Mouse (Mus musculus) lung, postnatal 4 days (tissue): Measurements from ENCODE around the gene Arpp21.
A peak's percentile ranks its signal among the peaks of the same experiment; 100 is the strongest.

Experiments used
- DNase-seq, 2 experiments: peaks; one replicate each; pipeline ENCODE4 v3.0.0; 2021

Arpp21 gene

DNA sequence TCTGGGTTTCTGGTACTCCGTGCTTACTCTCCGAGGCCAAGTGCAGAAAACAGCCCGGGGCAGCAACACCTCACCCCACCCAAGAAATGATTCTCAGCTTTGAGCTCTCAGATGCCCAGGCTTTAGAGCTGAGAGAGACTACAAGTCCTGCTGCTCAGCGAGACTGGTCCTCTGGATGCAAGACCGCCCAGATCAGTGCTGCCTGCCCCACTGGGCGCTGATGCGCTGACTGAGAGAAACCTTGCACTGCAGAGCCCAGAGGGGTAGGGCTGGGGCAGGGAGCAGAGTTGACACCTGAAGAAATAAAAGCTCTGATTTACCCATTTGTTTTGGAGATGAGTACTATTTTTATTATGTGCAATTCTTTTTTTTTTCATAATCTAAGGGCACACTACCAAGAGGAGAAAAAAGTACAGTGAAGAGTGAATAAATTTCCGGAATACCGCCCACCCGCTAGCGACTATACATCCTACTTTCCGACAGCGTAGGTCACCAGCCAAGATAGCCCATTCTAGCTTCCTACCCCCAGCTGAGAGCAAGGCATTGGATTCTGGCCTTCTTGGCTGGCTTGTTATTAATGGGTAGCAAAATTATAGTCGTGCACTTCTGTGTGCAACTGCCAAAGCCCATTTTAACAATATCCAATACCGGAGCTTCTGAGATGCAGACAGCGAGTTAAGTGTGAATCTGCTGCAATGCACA is at the start of gene Arpp21:
Gene Arpp21, minus strand, starts transcription at position 243 of the 702 bp plus-strand sequence.
- no peak for DNase-seq

DNA sequence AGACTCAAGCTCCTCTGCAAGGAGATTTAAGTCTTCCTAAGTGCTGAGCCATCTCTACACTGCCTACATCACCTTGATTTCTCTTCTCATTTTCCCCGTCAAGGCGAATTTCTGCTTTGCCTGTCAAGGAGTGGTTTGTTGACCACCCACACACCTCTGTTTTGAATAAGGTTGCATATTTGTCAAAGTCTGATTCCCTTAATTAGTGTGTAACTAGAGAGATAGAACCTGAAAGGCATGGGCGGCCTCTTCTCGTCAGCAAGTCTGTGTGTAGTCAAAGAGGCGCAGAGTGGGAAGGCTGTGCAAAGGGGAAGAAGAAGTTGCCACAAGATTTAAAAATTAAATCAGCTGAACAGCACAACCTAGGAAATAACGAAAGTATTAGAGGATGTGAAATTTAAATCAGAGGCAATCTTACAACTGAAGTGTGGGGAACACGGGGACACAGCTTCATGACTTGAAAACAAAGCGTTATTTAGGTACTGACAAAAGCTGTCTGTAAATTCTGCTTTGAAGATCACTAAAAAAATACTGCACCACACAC is 36.8 kb upstream of the Arpp21 start:
- DNase-seq = no peak

DNA sequence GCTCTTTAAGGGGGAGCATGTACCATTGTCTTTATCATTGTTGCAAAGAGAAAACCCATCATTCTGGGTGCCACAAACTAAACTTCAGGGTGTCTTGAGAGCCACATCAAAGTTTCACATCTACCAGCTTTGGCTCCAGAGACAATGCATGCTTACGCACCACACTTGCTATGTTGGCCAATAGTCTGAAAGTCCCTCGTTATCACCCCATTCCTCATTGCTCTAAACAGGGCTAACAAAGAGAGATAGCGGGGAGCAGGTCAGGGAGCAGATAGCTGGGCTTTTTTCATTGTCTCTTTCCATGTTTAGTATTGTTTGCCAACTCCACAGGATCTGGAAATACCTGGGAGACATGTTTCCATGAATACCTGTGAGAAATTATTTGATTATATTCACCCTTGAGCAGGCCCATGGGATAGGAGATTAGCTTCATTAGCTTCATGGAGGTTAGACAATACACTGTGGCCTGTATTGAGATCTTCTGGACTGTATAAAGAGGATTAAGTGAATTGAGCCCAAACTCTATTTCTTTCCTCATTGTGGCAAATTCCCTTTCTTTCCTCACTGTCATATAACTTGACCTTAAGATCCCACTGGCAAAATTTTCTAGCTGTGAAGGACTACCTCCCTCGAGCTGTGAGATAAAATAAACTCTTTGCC is 29.4 kb upstream of the Arpp21 start:
- no peak for DNase-seq

DNA sequence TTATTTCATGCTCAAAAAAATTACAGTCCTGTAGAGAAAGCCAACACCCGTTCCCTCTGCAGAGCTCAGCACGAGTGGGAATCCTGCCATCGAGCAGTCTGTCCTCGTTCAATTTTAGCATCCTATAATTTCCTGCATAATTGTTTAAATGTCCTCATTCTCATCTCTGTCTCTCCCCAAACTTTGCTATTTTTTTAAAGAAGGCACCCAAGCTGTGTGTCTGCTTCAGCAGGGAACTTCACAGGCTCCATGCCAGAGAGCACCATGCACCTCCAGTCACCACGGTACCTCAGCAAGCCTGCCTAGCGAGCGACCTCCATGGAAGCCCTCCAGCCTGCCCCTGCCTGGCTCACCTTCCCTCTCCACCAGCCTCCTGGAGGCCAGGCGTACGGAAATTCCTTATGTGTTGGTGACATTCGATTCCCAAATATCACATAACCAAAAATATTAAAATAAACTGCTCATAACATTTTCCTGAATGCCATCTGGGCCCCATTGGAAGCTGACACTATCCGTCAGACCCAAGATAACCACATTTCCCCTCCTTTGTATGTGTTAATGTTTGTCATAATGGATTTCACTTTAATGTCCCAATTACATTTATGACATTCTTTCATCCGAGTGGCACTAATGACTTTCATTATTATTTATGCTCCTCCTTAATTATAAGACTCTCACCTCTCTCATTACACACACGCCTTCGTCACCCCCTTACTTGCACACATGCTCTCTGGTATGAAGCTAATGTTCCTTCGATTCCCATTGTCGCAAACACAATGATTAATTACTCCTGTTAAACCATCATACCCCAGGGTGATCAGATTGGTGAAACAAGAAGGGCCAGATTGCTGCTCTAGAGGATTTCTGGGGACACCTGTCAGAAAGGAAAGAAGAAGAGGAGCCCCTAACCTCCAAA is 26.5 kb upstream of the Arpp21 start:
- no peak for DNase-seq

DNA sequence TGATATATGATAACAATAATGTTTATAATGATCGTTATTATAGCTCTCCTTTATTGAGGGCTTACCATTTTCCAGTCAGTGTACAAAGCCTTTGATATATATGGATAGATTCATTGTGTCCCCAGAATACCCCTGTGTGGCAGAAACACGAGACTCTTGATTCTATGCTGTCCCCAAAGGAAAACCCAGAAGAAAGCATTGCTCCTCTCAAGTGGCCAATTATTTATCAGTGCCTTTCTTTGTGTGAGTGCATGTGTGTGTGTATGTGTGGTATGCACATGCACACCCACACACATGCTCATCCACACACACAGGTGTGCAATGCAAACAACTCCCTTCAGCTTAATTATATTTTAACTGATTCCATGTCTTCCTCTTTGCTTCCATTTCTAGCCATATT is 25.8 kb upstream of the Arpp21 start:
- no peak for DNase-seq

DNA sequence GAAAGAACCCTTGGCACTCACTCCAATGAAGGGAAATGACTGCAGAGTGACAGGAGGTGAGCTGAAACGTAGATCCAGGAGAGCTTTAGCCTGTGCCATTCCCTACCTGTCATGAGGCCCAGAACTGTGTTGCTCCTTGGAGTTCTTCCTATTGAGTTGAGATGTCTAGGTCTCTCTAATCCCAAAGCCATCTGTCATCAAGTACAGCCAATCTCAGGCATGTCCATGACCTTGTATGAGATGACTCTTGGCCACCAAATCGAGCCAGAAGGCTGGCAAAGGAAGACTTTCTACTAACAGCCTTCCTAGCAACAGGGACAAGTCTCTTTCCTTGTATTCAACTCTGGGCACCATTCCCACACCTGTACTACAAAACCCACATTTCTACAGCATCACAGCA is 25.0 kb upstream of the Arpp21 start:
- no peak for DNase-seq

DNA sequence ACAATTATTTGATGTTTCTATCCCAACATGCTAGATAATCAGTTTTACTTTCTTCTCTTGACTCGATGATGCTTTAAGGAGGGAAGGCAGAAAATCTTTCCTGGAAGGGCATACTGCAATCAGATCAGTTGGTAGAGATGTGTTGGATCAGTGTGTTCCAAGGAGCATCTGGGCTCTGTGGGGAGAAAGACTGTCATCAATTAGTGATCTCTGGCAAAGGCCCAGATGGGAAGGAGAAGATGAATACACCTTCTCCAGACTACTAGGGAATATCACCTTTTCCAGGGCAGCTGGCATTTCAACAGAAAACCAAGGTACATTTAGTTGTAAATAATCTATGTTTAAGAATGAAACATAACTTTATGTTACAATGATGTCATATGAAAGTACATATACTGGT is 22.8 kb upstream of the Arpp21 start:
- DNase-seq = no peak

DNA sequence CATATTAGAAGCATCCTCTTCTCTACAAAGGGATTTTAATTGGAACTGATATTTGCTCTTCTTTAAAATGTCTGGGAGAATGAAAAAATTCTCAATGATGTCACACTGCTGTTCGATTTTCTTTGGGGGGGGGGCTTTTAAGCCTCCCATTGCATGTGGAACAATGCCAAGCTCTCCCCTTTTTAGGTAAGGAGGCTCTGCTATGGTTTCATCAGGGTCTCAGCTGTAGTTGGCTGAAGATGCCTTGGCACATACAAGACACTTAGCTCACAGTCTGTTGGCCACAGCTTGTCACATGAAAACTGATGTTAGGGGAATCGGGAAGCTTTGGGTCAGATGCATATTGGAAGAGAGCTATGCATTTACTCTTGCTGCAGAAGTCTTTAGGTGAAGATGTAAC is 20.2 kb upstream of the Arpp21 start:
- no peak for DNase-seq

DNA sequence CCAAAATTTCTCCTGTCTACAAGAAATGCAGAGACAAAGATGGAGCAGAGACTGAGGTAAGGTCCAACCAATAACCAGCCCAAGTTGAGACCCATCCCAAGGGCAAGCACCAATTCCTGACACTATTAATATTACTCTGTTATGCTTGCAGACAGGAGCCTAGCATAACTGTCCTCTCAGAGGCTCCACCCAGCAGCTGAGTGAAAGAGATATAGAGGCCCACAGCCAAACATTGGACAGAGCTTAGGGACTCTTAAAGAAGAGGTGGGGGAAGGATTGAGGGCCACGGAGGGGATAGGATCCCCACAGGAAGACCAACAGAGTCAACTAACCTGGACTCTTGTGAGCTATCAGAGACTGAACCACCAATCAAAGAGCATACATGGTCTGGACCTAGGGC is 18.0 kb upstream of the Arpp21 start:
- DNase-seq = no peak

DNA sequence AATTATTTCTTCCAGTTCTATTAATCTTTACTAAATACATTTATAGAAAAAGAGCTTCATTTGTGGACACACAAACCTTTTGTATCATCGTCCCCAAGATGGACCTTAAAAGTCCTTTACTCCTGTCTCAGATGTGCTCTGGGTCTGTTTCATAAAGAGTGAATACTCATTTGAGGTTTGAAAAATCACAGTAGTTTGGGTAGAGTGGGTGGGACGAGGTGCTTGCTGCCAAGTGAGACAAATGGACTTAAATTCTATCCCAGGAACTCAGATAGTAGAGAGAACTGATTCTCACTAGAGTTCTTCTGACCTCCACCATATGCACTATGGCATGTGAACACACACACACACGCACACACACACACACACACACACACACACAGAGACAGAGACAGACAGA is 16.1 kb upstream of the Arpp21 start:
- DNase-seq = no peak

DNA sequence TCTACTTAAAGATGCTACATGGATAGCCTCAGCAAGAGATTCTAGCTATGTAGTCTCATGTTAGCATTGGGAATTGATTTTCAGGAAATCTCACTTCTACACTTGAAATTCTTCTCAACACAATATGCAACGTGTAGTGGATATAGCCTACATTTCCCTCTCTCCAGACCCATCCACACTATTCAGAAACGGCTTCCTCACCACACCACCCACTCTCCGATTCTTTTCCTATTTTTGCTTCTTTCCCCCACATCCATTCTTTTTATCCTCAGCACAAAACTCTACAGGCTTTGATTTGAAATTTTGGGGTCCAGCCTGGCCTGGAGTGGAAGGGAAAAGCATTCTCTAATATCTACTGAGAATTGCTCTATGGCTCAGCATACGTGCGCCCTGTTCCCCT is 15.6 kb upstream of the Arpp21 start:
- DNase-seq = no peak

DNA sequence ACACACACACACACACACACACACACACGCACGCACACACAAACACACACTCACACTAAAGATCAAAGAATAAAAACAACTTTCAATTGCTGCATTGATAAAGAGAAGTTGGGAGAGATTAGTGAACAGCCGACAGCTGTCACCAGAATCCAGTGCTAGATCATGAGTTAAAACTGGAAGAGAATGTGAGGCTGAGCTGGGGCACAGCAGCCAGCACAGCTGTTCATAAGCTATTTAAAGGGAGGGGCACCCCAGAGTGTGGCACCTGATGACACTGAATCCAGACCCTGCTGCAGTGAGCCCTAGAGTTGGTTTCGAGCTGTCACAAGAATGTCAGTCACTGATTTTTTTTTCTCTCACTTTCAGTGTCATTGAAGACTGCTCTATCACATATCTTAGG is 14.0 kb upstream of the Arpp21 start:
- no peak for DNase-seq

DNA sequence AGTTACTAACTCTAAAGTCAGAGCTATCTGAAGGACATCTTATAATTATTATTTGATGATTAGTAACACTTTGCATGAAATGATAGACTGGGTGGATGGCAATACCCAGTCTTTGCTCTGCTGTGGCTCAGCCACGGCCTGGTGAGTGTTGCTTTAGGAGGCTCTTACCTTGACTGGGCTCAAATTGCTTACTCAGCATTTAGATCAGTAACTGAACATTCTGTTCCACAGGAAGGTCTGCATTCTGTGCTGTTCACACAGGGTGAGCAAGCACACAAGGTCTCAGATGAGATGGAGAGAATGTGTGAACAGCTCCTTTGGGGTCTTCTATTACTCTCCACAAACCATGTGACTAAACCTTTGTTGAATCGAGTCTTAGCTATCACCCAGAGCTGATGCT is 11.4 kb upstream of the Arpp21 start:
- DNase-seq = no peak

DNA sequence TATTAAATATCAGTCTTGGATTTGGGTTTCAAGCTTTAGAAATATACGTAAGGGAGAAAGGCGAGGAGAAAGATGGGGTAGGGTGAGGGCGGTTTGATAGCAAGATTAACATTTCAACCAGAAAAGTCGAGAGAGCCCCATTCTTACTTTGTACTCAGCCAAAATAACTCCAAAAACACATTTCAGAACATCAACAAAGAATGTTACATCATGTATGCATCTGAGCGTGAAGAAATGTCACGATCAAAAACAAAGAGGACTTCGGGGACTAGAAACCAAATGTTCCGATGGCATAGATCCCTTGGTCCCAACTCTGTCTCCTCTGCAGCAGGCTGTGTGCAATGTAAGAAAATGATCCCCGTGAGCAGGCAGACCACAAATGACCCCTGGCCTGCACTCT is 2.4 kb upstream of the Arpp21 start:
- no peak for DNase-seq

DNA sequence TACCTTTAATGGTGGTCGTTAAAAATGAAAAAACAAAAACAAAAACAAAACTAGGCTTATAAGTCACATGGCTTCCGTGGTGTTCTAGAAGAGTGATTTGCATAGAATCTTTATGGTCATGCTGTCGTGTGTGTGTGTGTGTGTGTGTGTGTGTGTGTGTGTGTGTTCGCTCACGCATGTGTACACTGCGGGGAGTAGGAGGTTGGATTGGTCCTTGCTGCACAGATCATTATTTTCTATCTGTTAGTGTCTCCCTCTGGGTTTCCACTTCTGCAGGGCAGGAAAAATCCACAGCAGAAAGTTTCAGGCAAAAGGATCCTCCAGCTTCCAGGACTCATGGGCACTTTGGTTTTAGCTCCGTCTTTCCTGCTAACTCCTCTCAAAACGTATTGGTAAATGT is 813 bp upstream of the Arpp21 start:
- DNase-seq = no peak

DNA sequence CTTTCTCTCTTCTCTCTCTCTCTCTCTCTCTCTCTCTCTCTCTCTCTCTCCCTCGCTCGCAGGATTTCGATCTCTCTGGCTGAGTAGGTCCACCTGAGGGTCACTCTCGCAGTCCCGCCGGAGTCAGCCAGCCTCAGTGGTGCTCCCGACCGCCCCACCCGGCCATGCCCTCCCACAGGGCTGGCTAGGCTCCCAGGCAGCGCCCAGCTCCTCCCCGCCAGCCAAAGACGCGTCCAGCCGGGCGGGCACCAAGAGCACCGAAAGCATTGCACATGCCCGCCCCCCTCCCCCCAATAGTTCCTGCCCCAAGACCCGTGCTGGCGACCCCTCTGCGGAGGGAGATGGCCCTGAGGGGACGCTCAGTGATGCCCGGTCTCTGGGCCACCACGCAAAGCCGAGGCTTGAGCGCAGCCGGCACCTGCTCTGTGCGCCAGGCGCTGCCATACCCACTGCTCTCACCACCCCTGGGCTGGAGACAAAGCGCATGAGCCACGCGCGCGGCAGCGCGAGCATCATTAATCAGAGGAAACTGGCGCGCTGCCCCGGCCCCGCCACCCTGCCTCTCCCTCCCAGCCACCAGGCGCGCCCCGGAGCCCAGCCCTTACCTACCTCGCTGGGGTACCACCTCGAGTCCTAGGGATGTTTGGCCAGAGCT is 570 bp downstream of the Arpp21 start:
- peak in 1 of 2 experiments; percentile 40 for DNase-seq

DNA sequence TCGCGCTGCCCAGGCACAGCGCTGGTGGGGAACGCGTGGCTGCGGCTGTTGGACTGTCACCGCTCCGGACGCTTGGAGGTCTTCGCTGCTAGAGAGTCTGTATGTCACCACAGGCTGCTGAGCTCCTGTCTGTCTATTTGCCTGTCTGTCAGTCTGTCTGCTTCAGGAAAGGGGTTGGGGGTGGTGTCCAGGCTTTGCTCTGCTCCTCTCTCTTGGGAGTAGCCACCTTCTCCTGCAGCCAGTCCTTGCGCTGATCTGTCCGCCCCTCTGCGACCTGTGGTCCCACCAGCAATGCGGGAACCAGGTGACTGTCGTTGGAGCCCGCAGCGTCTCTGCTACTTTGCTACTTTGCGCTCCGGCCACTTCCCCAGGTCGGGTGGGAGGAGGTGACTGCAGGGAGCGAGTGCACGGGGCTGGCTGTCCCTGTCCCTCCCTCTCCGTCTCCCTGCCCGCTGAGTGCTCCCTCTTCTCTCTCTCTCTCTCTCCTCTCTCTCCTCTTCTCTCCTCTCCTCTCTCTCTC is 1.2 kb downstream of the Arpp21 start:
- DNase-seq = no peak

DNA sequence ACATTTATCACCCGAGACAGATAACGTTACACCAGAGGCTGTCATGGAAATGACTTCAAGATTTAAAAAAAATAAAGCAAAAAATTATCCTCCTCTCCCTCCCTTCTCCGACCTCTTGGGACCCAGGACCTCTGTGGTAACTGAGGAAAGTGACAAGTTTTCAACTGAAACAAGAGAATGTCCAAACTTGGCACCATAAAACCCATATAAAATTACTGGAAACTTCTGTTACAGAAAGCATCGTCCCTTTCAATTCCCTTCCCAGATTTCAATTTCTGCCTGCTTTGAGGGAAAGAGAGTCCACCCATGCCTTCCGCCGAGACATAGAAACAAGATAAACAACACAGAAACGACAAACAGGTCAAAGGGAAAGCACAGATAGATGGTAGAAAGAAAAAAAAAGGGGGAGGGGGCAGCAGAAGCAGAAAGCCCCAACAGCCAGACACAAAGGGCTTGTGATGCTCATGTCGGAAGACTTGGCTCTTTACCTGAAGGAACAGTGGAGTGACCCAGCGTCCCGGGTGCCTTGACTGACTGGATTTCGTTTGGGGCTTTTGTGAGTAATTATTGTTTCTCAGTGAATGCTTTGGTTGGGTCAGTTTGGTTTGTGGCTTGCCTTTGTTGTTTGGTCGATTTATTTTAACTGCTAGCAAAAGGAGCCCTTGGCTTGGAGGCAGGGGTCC is 1.8 kb downstream of the Arpp21 start:
- DNase-seq = no peak

DNA sequence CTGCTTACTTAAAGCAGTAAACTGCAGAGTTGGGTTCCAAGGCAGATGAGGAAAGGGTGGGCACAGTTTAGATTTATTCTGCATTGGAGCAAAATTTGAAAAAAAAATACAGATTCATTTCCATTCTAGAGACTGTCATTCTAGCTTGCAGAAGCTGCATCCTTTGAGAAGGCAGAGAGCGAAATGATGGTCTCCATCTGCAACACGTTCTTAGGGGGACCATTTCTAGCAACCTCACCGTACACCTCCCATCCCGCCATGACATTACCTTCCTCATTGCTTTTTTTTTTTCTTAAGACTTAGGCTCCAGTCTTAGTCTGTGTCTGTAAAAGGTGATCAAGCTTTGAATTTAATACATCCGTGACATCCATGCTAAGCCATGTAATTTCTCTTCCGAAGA is 2.4 kb downstream of the Arpp21 start:
- DNase-seq = no peak

DNA sequence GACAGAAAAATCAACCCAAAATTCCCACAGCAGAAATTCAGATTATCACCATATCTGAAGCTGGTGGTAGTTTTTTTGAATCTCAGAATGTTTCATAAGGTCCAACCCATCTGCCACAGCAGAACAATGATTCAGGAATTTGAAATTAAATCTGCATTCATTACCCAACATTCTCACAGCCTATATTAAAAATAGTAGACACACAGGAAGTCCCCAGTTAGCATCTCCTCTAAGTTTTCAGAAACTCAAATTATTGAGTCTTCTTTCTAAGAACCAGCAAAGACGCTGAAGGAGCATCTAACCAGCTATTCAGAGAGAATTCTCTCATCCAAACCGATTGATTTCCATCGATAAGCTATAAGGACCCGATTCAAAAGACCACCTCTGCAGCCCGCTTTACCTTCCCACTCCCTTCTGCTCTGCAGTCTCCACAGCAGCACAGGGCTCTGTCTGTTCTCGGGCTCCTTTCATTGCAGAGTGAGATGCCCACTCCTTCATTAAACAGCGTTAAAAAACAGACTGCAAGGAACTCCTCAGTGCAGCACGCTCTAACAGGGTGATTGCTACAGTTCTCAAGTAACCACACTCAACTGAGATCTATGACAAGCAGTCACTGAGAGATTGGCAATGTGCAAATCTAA is 3.7 kb downstream of the Arpp21 start:
- no peak for DNase-seq

DNA sequence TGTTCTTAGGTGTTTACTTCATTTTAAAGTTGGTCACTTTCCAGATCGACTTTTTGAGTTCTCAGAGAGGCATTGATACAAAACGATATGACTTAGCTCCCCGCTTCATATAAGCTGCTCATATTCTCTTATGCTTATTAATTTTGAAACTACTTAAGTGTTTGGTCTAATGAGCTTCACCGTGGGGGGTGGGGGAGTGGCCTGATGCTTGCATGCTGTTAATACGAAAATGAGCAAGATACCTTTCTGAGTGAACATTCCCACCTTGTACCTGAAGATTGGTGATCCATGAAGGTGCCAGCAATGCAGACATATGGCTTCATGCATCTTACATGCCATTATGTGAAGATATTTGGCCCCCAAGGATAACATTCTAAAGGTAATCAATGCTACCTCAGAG is 4.4 kb downstream of the Arpp21 start:
- DNase-seq = no peak
